Mouse (Mus musculus) intestine, embryonic 14.5 days (tissue): Measurements from ENCODE around the gene Zfp507. TPM values are rescaled to one million over a fixed set of nuclear protein-coding genes. Genes with fewer than 3 reads are reported as not detected.

ENCODE experiments used
- ATAC-seq: fragments of 200-750 bp; cut with Nextera tagmentation; replicated peaks from 2 replicates; pipeline ENCODE4 v1.8.0; 2017; ENCODE audit warnings: low read depth, moderate number of reproducible peaks, moderate TSS enrichment, moderate library complexity; ENCODE audit not compliant: low FRiP score, low TSS enrichment
- DNase-seq: peaks from one replicate; pipeline ENCODE4 v3.0.0-alpha.2; 2018; ENCODE audit warnings: low spot score
- H3K27ac ChIP-seq: fragments of 300-500 bp; sonication (generic); 2 replicates; pipeline ENCODE4 v1.5.1; 2014; ENCODE audit warnings: low read depth, mild to moderate bottlenecking, control low read depth
- H3K27me3 ChIP-seq: fragments of 300-500 bp; sonication (generic); replicated peaks from 2 replicates; pipeline ENCODE4 v1.6.1; 2014; ENCODE audit warnings: low read length, control low read depth; ENCODE audit not compliant: control insufficient read depth, insufficient read depth
- H3K36me3 ChIP-seq: fragments of 300-500 bp; sonication (generic); 2 replicates; pipeline ENCODE4 v1.6.1; 2014; ENCODE audit warnings: low read length, control low read depth; ENCODE audit not compliant: control insufficient read depth, insufficient read depth
- H3K4me1 ChIP-seq: fragments of 300-500 bp; sonication (generic); replicated peaks from 2 replicates; pipeline ENCODE4 v1.6.1; 2014; ENCODE audit warnings: low read length, control low read depth, mixed read lengths; ENCODE audit not compliant: control insufficient read depth, insufficient read depth
- H3K4me2 ChIP-seq: fragments of 300-500 bp; sonication (generic); 2 replicates; pipeline ENCODE4 v1.6.1; 2014; ENCODE audit warnings: low read length
- H3K4me3 ChIP-seq: fragments of 300-500 bp; sonication (generic); 2 replicates; pipeline ENCODE4 v1.5.1; 2014; ENCODE audit warnings: low read depth, low read length, control low read depth, mixed read lengths
- H3K9ac ChIP-seq: fragments of 300-500 bp; sonication (generic); 2 replicates; pipeline ENCODE4 v1.6.1; 2014; ENCODE audit warnings: mild to moderate bottlenecking, low read length
- H3K9me3 ChIP-seq: fragments of 300-500 bp; sonication (generic); 2 replicates; pipeline ENCODE4 v1.6.1; 2016; ENCODE audit warnings: low read length, control low read depth; ENCODE audit not compliant: control insufficient read depth
- WGBS: fragments of 180-500 bp; shearing (Covaris S2); extraction: QIAGEN DNeasy Blood & Tissue Kit; methylation state at CpG from one replicate; pipeline ENCODE4 v1.1.7; 2014; 5-methylcytosine and 5-hydroxymethylcytosine counted together
- polyA plus RNA-seq: library from polyadenylated mRNA; unstranded; fragments of >200 nt; fragmentation: Nextera tagmentation; extraction: Ambion mirVana; gene quantifications from 2 replicates; pipeline ENCODE4 v1.2.1, GENCODE M21; 2014

Zfp507 gene
- polyA plus RNA-seq, 1 experiment from 2014 or later: 15.8 TPM

- H3K27me3 ChIP-seq: no peaks in the 10 kb centered on the region
- no peaks in the 10 kb centered on the region for H3K9me3 ChIP-seq
- ATAC-seq (no peak), DNase-seq (no peak)
- H3K4me2 ChIP-seq: no peak overlapping the region
- peaks cover 33% of the 10 kb centered on the region for H3K36me3 ChIP-seq
- 73% methylated on average over 7 of the region's 7 CpGs for whole genome bisulfite sequencing
- H3K4me1 ChIP-seq: no peaks in the 10 kb centered on the region
- H3K27ac ChIP-seq: no peak overlapping the region
- H3K9ac ChIP-seq: no peak overlapping the region
- no peak overlapping the region for H3K4me3 ChIP-seq
These were observed 32.7 kb downstream of the Zfp507 start for GRCm38 (mm10) chr7:35770122-35770521.

- no peak overlapping the region for H3K27ac ChIP-seq
- no peak for DNase-seq
- no peaks in the 10 kb centered on the region for H3K36me3 ChIP-seq
- ATAC-seq: no peak
- no peak overlapping the region for H3K4me3 ChIP-seq
- no peak overlapping the region for H3K9ac ChIP-seq
- H3K4me2 ChIP-seq: no peak overlapping the region
- WGBS: 87% methylated on average over 11 of the region's 11 CpGs
- H3K4me1 ChIP-seq: no peaks in the 10 kb centered on the region
- H3K9me3 ChIP-seq: no peaks in the 10 kb centered on the region
- H3K27me3 ChIP-seq: no peaks in the 10 kb centered on the region
These were observed 38.3 kb downstream of the Zfp507 start for GRCm38 (mm10) chr7:35764461-35764860.

GRCm38 (mm10) chr7:35761801-35762200 is 41.0 kb downstream of the Zfp507 start:
- 65% methylated on average over 5 of the region's 5 CpGs for WGBS
- DNase-seq (no peak), ATAC-seq (no peak)
- no peak overlapping the region for H3K4me2 ChIP-seq
- no peak overlapping the region for H3K27ac ChIP-seq
- no peak overlapping the region for H3K4me3 ChIP-seq
- H3K36me3 ChIP-seq: no peaks in the 10 kb centered on the region
- no peaks in the 10 kb centered on the region for H3K27me3 ChIP-seq
- H3K4me1 ChIP-seq: no peaks in the 10 kb centered on the region
- H3K9me3 ChIP-seq: no peaks in the 10 kb centered on the region
- H3K9ac ChIP-seq: no peak overlapping the region

GRCm38 (mm10) chr7:35759602-35760001 is 43.2 kb downstream of the Zfp507 start:
- H3K27me3 ChIP-seq: no peaks in the 10 kb centered on the region
- no peak overlapping the region for H3K27ac ChIP-seq
- no peak overlapping the region for H3K4me2 ChIP-seq
- no peaks in the 10 kb centered on the region for H3K4me1 ChIP-seq
- H3K4me3 ChIP-seq: no peak overlapping the region
- DNase-seq (no peak), ATAC-seq (no peak)
- no peaks in the 10 kb centered on the region for H3K9me3 ChIP-seq
- H3K36me3 ChIP-seq: no peaks in the 10 kb centered on the region
- no peak overlapping the region for H3K9ac ChIP-seq
- WGBS: 19% methylated on average over 2 of the region's 2 CpGs

GRCm38 (mm10) chr7:35756510-35757440 is 46.0 kb downstream of the Zfp507 start:
- ATAC-seq (no peak), DNase-seq (no peak)
- 42% methylated on average over 14 of the region's 14 CpGs for WGBS
- H3K9me3 ChIP-seq: no peaks in the 10 kb centered on the region
- H3K36me3 ChIP-seq: no peaks in the 10 kb centered on the region
- H3K9ac ChIP-seq: no peak overlapping the region
- peaks cover 9% of the 10 kb centered on the region for H3K4me1 ChIP-seq
- H3K4me3 ChIP-seq: no peak overlapping the region
- no peak overlapping the region for H3K27ac ChIP-seq
- H3K4me2 ChIP-seq: no peak overlapping the region
- no peaks in the 10 kb centered on the region for H3K27me3 ChIP-seq

GRCm38 (mm10) chr7:35754886-35755168 is 48.0 kb downstream of the Zfp507 start:
- peaks cover 9% of the 10 kb centered on the region for H3K4me1 ChIP-seq
- peak overlapping the region; percentile 97 for H3K4me2 ChIP-seq
- DNase-seq: peak; percentile 58
- H3K9me3 ChIP-seq: no peaks in the 10 kb centered on the region
- WGBS: 69% methylated on average over 4 of the region's 4 CpGs
- H3K36me3 ChIP-seq: peaks cover 3% of the 10 kb centered on the region; the same call in 1 of the 2 replicates
- peak overlapping the region; percentile 53 for H3K9ac ChIP-seq
- no peak for ATAC-seq
- peak overlapping the region; percentile 43; the same call in 1 of the 2 replicates for H3K27ac ChIP-seq
- H3K4me3 ChIP-seq: peak overlapping the region; percentile 64
- H3K27me3 ChIP-seq: no peaks in the 10 kb centered on the region

- DNase-seq (peak; percentile 99), ATAC-seq (peak; percentile 94)
- Histone ChIP-seq H3K27ac (peak within 1 kb of the TSS; percentile 43; the same call in 1 of the 2 replicates), H3K4me1 (peaks cover 9% of the 10 kb centered on the region), H3K4me2 (peak within 1 kb of the TSS; percentile 97), H3K36me3 (peaks cover 9% of the 10 kb centered on the region), H3K9me3 (no peaks in the 10 kb centered on the region), H3K27me3 (no peaks in the 10 kb centered on the region), H3K4me3 (peak within 1 kb of the TSS; percentile 64), H3K9ac (peak within 1 kb of the TSS; percentile 53)
- 1% methylated on average over 67 of the region's 70 CpGs for WGBS
These were observed 48.5 kb downstream of the Zfp507 start, which contains the start of gene Dpy19l3 for GRCm38 (mm10) chr7:35754033-35754885. Gene Dpy19l3, minus strand, starts transcription at chr7:35754454.

- Histone ChIP-seq H3K27me3 (no peaks in the 10 kb centered on the region), H3K36me3 (peaks cover 16% of the 10 kb centered on the region), H3K4me1 (peaks cover 9% of the 10 kb centered on the region), H3K9me3 (no peaks in the 10 kb centered on the region), H3K4me2 (peak overlapping the region; percentile 97), H3K4me3 (peak overlapping the region; percentile 64), H3K27ac (no peak overlapping the region), H3K9ac (peak overlapping the region; percentile 53)
- peak; percentile 43; the same call in 1 of the 2 replicates for ATAC-seq
- DNase-seq: no peak
- WGBS: 7% methylated on average over 15 of the region's 15 CpGs
These were observed 49.3 kb downstream of the Zfp507 start for GRCm38 (mm10) chr7:35753319-35754032.
